Mouse (Mus musculus) embryonic fibroblast, embryonic 13.5 days (primary cell): ENCODE data around the gene Mocs1.

Source experiments
- CTCF ChIP-seq: IDR thresholded peaks from 2 replicates; pipeline ENCODE4 v1.5.1; 2011; ENCODE audit warnings: mild to moderate bottlenecking, control low read depth, low read length, moderate library complexity, borderline replicate concordance; ENCODE audit not compliant: insufficient read depth
- POLR2A ChIP-seq: IDR thresholded peaks from 2 replicates; pipeline ENCODE4 v1.6.1; 2011; ENCODE audit warnings: low read depth, mild to moderate bottlenecking, control low read depth, low read length, moderate library complexity

DNA sequence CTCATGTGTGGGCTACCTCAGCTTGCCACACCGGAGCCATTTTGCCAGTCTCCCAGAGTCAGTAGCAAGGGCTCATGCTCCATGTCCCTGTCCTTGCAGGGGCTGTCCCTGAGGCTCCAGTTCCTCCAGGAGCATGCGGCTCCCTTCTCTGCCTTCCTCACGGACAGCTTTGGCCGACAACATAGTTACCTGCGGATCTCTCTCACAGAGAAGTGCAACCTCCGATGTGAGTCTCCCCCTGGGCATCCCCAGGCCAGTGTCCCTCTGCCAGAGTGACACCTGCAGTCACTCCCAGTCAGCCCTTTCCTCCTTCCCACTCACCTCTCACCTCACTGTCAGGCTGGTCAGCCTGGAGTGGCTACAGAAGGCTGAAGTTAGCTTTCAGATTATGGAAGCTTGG, 4.9 kb downstream of the Mocs1 start:
- no peak for TF ChIP-seq CTCF
- no peak for TF ChIP-seq POLR2A
